Mouse (Mus musculus) embryo, embryonic 10.5 days (tissue): ENCODE measurements around the gene Pnp.
"Not testable (repeated sequence)": the region's sequence is repeated elsewhere in the genome, so short reads cannot be mapped to it uniquely, and the experiment has no call there.

Experiments used
- DNase-seq: peaks from one replicate; pipeline ENCODE4 v3.0.0-alpha.2; 2015; ENCODE audit warnings: low spot score

Gene Pnp

DNA sequence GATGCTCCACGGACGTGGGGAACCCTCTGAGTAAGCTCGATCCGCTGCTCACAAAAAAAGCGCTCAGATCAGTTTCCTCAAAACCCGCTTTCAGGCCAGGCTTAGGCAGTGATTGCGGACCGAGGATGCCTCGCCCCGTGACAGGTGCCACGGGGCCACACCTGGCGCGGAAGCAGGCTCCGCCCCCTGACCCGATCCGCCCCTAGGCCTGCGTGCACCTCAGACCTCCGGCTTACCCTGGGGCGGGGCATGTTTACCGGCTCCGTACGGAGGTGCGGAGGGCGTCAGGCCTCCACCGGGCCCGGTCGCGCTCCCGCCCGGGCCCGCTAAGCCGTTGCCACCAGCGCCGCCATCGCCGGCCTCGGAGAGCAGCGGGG is 517 bp upstream of the Pnp start:
- DNase-seq = peak; percentile 21

DNA sequence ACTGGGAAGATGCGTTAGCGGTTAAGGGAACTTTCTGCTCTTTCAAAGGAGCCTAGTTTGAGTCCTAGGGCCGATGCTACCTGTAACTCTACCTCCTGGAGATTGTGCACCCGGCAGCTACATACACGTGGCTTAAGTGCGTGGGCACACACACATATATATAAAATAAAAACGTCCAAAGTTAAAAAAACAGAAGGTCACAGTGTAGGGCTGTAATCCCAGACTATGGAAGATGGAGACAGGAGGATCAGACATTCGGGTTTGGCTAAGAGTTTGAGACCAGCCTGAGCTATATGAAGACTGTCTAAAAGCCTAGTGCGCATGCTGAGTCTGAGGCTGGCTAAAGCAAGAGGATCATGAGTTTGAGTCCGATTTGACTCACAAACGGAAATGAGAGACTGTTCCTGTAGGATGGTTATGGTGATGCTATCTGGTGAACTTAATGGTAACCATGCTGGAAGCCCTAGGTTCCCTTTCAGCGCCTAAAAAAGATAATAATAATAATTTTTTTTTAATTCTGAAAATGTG is 675 bp downstream of the Pnp start:
- peak; percentile 48 for DNase-seq

DNA sequence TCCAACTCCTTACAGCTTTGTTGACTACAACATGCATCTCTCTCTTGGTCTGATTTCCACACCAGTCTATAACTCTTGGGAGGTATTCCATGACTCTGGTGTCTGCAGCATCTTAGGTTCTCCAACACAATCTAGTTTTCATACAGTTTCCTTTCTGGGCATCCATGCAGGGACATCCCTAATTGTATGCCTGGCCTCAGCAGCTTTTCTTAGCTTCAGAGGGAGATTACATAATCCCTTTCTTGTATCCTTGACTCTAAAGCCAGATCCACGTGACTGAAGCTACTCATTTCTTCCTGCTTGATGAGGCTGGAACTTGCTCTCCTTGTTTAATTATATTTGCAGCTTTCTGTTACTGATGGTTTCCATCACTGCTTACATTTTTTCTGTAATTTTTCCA is 5.8 kb downstream of the Pnp start:
- no peak for DNase-seq

DNA sequence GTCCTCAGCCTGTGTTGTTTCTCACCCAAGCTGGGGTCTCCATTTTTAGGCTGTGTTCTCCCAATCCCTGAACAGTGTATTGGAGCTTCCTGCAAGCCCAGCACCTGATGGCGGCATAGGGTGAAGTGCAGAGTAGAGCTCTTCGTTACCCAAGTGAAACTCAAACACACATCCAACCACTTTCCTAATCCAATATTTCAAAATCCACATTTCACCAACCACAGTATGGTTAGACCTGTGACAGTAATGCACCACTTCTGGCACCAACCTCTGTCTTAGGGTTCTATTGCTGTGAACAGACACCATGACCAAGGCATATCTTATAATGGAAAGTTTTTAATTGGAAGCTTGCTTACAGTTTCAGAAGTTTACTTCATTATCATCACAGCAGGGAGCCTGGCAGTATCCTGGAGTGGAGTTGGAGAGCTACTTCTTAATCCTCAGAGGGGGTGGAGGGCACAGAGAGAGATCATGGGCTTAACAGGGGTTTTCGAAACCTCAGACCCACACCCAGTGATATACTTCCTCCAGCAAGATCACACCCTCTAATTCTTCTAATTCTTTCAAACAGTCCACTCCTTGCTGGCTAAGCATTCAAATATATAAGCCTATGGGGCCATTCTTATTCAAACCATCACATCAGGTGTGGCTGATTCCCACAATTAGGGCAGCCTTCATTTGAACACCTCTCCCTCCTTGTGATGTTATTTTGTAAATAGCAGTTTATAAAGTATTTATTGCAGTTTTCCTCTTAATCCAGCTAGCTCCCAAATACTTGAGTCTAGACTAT is 7.4 kb downstream of the Pnp start:
- DNase-seq = no peak

DNA sequence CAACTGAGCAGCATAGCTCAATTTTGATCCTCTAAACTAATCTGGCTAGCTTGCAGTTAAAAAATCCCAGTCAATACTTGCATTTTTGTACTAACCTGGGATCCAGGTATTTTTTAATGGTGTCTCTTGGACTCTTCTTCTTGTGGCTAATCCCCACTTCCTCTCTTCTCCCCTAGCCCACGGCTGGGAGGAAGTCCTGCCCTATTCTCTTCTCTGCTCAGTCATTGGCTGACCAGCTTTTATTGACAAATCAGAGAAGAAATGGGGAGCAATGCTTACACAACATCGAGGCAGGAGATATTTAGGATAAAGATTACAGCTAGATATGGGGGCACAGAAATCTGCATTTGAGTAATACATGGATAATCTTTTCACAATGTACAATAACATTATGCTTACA is 8.1 kb downstream of the Pnp start:
- DNase-seq = no peak

DNA sequence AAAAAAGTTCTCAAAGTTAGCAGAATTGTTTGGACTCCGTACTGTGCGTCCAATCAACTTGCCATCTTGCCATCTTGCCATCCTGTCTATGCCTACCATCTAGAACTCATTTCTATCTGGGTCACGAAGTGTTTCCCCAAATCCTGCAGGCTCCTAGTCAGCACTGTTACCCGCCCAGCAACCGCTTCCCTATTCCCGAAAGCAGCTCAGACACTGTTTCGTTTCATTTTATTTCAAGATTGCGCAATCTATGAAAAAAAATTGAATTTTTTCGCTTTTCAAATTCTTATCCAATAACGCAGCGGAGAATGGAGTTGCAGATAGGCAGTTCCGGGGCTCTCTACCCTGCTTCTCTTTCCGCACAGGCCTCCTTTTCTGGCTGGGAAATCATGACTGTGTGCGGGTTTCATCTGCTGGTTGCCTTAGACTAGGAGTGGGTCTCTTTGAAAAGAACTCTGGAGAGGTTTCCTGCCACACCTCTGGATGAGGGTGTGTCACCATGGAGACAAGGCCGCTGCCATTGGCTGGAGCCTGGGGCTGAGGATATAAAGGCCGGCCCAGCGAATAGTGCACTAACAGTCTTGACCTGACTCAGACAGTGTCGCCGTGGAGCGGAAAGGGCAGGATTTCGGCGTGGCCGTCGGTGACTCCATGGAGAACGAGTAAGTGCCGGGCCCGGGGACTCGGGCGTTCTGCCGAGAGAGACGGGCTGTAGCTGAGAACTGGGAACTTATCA is 13.2 kb downstream of the Pnp start, which contains the start of gene Gm49342:
Gene Gm49342, plus strand, starts transcription at position 586 of the 736 bp plus-strand sequence.
- peak; percentile 97 for DNase-seq

DNA sequence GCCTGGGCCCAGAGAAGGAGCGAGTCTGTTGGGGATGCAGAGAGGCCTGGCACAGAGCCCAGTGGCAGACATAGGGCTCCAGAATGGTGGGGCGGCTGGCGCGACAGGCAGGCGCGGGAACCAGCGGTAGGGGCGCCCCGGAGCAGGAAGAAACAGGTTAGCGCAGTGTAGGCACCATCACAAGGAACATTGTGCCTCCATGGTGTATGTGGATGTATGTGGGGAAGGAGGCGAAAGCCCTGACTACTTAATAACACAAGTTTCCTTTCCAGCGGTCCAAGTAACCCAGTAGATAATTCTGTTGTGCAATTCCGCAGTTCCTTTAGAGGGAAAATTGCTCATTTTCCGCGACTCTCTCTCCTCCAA is 13.8 kb downstream of the Pnp start:
- peak; percentile 63 for DNase-seq

DNA sequence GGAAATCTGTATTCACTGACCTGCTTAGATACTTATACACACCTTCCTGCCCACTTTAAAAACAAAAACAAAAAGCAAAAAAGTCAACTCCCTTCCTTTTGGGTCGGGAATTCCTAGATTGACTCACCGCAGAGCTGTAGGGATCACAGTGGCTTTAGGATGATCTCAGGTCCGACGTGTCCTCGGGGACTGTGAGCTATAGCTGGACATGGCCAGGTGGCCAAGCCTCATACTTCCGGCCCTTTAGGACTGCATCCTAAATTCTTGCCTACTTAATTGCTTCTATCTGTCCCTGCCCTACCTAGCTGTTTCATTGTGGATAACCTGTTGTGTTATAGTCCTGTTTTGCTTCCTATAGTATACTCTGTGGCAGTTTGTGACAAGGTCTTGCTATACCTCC is 14.2 kb downstream of the Pnp start:
- peak; percentile 29 for DNase-seq

DNA sequence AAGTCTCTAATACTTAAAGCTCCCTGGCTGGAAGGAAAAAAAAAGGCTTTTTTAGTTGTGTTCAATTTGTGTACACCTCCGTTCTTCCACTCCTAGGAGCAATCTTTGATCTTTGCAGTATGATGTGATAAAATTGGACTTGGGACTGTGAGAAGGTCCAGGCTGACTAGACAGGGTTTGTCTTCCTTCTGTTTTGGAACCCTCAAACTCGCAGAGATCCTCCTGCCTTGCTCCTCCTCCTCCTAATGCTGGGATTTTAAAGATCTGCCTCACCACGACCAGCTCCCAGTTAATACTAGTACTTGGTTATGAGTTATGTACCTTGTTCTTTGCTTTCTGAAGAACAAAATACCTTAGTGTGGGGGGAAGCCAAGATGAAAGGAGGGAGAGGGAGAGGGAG is 14.6 kb downstream of the Pnp start:
- DNase-seq = not testable (repeated sequence)

DNA sequence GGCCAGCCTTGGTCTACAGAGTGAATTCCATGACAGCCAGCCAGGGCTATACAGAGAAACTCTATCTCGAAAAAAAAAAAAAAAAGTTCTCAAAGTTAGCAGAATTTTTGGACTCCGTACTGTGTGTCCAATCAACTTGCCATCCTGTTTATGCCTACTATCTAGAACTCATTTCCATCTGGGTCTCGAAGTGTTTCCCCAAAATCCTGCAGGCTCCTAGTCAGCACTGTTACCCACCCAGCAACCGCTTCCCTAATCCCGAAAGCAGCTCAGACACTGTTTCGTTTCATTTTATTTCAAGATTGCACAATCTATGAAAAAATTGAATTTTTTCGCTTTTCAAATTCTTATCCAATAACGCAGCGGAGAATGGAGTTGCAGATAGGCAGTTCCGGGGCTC is 24.6 kb downstream of the Pnp start:
- DNase-seq = no peak

DNA sequence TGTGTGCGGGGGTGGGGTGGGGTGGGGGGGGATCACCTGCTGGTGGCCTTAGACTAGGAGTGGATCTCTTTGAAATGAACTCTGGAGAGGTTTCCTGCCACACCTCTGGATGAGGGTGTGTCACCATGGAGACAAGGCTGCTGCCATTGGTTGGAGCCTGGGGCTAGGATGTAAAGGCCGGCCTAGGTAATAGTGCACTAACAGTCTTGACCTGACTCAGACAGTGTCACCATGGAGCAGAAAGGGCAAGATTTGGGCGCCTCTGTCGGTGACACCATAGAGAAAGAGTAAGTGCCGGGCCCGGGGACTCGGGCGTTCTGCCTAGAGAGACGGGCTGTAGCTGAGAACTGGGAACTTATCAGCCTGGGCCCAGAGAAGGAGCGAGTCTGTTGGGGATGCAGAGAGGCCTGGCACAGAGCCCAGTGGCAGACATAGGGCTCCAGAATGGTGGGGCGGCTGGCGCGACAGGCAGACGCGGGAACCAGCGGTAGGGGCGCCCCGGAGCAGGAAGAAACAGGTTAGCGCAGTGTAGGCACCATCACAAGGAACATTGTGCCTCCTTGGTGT is 25.1 kb downstream of the Pnp start, which contains the start of gene Pnp2:
Gene Pnp2, plus strand, starts transcription at position 51 of the 567 bp plus-strand sequence.
- peak; percentile 44 for DNase-seq

DNA sequence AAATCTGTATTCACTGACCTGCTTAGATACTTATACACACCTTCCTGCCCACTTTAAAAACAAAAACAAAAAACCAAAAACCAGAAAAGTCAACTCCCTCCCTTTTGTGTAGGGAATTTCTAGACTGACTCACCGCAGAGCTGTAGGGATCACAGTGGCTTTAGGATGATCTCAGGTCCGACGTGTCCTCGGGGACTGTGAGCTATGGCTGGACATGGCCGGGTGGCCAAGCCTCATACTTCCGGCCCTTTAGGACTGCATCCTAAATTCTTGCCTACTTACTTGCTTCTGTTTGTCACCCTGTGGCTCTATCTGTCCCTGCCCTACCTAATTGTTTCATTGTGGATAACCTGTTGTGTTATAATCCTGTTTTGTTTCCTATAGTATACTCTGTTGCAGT is 25.8 kb downstream of the Pnp start:
- DNase-seq = not testable (repeated sequence)

DNA sequence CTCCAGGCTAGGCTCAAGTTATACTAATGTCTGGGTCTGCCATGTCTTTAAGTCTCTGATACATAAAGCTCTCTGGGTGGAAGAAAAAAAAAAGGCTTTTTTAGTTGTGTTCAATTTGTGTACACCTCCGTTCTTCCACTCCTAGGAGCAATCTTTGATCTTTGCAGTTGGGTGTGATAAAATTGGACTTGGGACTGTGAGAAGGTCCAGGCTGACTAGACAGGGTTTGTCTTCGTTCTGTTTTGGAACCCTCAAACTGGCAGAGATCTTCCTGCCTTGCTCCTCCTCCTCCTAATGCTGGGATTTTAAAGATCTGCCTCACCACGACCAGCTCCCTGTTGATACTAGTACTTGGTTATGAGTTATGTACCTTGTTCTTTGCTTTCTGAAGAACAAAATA is 26.3 kb downstream of the Pnp start:
- not testable (repeated sequence) for DNase-seq

DNA sequence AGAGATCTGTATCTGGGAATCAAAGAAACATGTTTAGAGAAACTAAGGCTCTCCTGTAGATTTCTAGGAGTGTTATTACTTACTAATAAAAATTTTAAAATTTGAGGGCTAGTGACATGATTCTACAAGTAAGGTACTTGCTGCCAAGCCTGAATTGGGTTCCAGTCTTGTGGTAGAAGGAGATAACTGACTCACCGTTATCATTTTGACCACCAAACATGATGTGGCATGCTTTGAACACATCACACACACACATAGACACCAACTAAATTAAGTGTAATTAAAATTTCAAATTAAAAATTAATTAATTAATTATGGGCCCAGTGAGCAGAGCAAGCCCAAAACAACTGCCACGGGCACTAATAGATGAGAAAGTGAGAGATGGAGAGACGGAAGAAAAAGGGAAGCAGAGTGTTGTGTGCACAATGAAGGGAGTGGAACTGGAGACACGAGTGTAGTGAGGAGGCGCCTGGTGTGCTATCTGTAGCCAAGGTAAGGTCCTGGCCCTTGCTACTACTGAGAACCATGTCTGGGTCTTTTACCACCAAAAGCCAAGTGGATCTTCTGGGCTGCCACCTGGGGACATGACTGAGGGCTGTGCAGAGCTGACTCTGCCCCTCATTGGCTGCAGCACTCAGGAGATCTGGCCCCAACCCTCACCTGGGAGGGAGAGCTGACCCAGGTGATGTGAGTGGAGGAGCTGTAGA is 27.6 kb downstream of the Pnp start:
- not testable (repeated sequence) for DNase-seq

DNA sequence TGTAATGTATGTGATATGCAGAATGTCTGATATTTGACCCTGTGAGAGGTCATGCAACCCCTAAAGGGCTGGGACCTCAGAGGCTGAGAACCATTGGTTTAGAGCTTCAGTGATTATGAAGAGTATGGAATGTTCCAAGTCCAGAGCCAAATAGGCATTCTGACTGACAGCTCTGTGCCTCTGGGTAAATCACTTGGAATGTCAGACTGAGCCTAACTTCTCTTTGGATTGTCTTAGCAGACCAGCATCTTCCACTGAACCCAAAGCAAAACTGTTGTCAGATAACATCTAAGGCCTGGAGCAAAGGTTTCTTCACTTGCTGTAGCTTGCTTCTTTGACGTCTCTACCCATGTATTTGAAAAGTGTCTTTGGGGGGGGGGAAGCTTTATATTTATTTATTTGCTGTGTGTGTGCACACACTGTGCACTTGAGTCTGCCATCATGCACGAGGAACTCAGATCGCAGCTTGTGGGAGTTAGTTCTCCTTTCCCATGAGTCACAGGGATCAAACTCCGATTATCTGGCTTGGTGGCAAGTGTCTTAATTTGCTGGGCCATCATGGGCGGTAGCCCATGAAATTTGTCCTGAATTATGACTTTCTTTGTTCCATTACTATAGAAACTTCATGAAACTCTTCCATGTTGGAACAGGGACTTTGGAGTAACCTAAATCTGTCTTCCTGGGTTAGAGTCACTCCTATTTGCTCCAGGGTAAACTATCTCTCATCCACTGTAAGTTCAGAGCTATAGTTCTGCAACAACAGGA is 37.5 kb downstream of the Pnp start:
- DNase-seq = no peak

DNA sequence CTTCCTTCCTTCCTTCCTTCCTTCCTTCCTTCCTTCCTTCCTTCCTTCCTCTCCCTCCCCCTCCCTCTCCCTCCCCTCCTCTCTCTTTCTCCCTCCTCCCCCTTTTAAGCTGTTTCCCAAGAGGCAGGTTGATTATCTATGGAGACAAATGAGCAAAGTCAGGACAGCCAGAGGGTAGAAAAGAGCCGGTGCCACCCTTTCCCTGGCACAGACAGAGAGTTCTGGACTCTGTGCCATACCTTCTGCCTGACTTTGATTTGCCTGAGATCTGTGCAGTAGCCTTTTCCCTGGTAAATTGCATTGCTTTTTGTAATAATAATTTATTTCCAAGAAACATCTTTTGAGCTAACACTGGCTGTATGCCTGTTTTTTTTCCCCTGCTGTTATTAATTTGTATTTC is 38.2 kb downstream of the Pnp start:
- DNase-seq = no peak

DNA sequence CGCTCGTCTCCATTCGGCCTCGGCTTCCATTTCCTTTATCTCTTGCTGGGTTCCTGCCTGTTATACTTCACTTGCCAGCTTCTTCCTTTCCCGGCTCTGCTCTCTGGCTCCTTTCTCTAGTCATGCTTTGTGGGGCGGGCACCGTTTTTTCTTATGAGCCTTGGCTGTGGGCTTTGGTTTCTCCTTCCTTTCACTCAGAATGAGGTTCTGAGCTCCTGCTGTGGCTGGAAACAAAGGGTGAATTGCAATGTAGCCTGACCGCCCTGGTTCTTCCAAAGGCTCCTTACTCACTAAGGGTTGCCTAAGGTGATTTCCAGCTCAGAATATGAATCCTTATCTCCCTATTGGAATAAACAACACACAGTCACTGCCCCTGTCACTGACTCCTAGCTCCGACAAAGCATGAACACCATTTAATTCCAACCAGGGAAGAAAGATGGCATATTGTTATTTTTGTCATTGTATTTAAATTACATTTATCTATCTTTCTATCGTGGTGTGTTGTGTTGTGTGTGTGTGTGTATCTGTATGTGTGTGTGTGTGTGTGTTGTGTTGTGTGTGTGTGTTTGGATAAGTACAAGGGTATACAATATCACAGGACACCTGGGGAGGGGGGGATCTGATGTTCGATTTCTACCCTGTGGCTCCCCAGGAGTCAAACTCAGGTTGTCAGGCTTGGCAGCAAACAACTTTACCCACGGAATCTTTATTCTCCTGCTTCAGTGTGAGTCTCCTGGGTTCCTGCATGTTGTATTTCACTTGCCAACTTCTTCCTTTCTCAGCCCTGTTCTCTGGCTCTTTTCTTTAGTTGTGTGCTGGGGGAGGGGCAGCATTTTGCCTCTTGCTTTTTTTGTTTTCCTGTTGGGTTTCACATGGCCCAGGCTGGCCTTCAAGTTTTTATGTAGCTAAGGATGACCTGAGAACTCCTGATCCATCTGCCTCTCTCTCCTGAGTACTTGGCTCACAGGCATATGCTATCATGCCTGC is 39.0 kb downstream of the Pnp start:
- peak; percentile 42 for DNase-seq

DNA sequence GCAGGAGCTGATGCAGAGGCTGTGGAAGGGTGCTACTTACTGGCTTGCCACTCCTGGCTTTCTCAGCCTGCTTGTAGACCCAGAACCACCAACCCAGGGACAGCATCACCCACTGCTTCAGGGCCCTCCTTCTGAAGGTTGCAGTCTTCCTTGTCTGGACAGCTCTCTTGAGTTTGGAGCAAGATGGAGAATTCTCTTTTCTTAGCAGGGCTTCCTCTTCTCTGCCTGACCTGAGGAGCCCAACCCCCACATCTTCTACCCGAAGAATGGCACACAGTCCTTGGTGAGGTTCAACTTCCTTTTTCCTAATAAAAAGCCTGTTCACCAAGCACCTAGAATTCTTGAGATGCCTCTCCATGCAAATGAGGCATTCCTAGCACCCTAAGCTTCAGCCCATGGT is 39.9 kb downstream of the Pnp start:
- no peak for DNase-seq

DNA sequence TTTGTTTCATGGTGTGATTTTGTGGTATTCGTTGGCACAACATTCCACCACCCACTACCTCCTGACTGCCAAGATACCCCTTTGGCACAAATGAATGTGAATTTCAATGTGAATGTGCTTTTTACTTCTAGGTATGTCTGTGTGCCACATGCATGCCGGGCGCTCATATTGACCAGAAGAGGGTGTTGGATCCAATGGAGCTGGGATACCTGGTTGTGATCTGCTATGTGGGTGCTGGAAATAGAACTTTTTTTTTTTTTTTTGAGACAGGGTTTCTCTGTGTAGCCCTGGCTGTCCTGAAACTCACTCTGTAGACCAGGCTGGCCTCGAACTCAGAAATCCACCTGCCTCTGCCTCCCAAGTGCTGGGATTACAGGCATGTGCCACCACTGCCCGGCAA is 42.2 kb downstream of the Pnp start:
- not testable (repeated sequence) for DNase-seq

DNA sequence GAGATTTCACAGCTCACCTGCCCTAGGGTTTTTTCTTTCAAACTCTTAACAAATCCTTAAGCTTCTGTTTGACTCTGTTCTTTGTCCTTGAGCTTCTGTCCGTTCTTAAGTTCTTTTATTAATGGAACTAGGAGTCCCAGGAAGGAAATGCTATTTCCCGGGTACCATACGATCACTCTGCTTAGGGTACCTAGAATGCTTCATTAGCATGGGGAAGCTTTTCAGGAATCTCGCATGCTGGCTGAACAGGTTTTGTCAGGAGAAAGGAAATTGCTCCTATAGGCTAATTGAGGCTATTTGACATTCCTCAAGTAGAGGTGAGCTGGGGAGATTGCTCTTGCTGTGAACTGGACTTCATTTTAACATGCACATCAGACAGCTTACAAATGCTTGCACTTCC is 42.8 kb downstream of the Pnp start:
- DNase-seq = peak; percentile 18
